Comparison of ENCODE assay signal across 16 mouse cellular contexts in genomic region chr12:27143310-27143709, GRCm38 (mm10).
DNase-seq lines count a peak whose midpoint lies in the region; ATAC-seq and TF ChIP-seq lines count a peak whose summit lies in the region.
"Had no signal": no experiment of that assay in that cellular context is flagged by ENCODE, and none has a peak within 500 bp of the region (broad histone marks: within the 10 kb centered on the region; RNA-seq: fewer than 3 reads in every experiment).

No protein-coding gene starts in this region.

- no peak for TF ChIP-seq POLR2A in kidney, adult 2 months (IDR thresholded peaks at IDR 0.05; ENCODE audit: low read depth, low read length)
- no peak for TF ChIP-seq POLR2A in brain, embryonic 14.5 days (IDR thresholded peaks at IDR 0.05; ENCODE audit: borderline replicate concordance, extremely low read depth, insufficient read depth, insufficient read length, poor library complexity, severe bottlenecking)

- no peak overlapping the region for H3K27ac ChIP-seq in kidney, postnatal 0 days
- no peak overlapping the region for H3K27ac ChIP-seq in kidney, adult 2 months (ENCODE audit: insufficient read depth, low read depth, low read length)
- H3K27ac ChIP-seq in hindbrain, embryonic 13.5 days: peak overlapping the region; percentile 78
- H3K27ac ChIP-seq in neural tube, embryonic 12.5 days: peak overlapping the region; percentile 62
- H3K27ac ChIP-seq: embryonic facial prominence, embryonic 15.5 days; liver, embryonic 12.5 days; macrophage; stomach, embryonic 15.5 days had no signal

- H3K27me3 ChIP-seq in kidney, postnatal 0 days (ENCODE audit: insufficient read depth, low read length): no peaks in the 10 kb centered on the region
- H3K27me3 ChIP-seq in kidney, adult 2 months (replicated peaks; ENCODE audit: control insufficient read depth, insufficient read depth, low read length): no peaks in the 10 kb centered on the region
- H3K27me3 ChIP-seq in hindbrain, embryonic 13.5 days: no peaks in the 10 kb centered on the region
- H3K27me3 ChIP-seq in neural tube, embryonic 12.5 days (replicated peaks): no peaks in the 10 kb centered on the region
- H3K27me3 ChIP-seq: embryonic facial prominence, embryonic 15.5 days; liver, embryonic 12.5 days; stomach, embryonic 15.5 days had no signal

- H3K4me3 ChIP-seq in kidney, postnatal 0 days (replicated peaks; ENCODE audit: low read depth, low read length): no peak overlapping the region
- no peak overlapping the region for H3K4me3 ChIP-seq in kidney, adult 2 months (ENCODE audit: insufficient read depth, low read depth, low read length)
- H3K4me3 ChIP-seq in hindbrain, embryonic 13.5 days: no peak overlapping the region
- H3K4me3 ChIP-seq in neural tube, embryonic 12.5 days: no peak overlapping the region
- H3K4me3 ChIP-seq: embryonic facial prominence, embryonic 15.5 days; liver, embryonic 12.5 days; stomach, embryonic 15.5 days had no signal

- intact Hi-C loops in heart, postnatal 14 days (cut with DNase I): no loop called here

- ATAC-seq in kidney, postnatal 0 days (replicated peaks; ENCODE audit: low FRiP score, low read depth): no peak
- no peak for ATAC-seq in hindbrain, embryonic 13.5 days (ENCODE audit: low FRiP score)
- ATAC-seq in neural tube, embryonic 12.5 days (ENCODE audit: low FRiP score, low read depth): 0 out of 2 replicates have a peak, but pooled peaks have one; percentile 7
- ATAC-seq: liver, embryonic 12.5 days had no signal

- WGBS in kidney, postnatal 0 days: 42% methylated on average over 8 of the region's 8 CpGs
- WGBS in kidney, adult 2 months: 44% methylated on average over 8 of the region's 8 CpGs
- WGBS in hindbrain, embryonic 13.5 days: 35% methylated on average over 8 of the region's 8 CpGs
- 36% methylated on average over 8 of the region's 8 CpGs for WGBS in neural tube, embryonic 12.5 days

- no peaks in the 10 kb centered on the region for H3K36me3 ChIP-seq in kidney, postnatal 0 days (ENCODE audit: insufficient read depth, low read length)
- H3K36me3 ChIP-seq in kidney, adult 2 months (ENCODE audit: control insufficient read depth, insufficient read depth, low read length): no peaks in the 10 kb centered on the region
- no peaks in the 10 kb centered on the region for H3K36me3 ChIP-seq in hindbrain, embryonic 13.5 days
- no peaks in the 10 kb centered on the region for H3K36me3 ChIP-seq in neural tube, embryonic 12.5 days
- H3K36me3 ChIP-seq: embryonic facial prominence, embryonic 15.5 days; liver, embryonic 12.5 days; stomach, embryonic 15.5 days had no signal

- H3K9ac ChIP-seq in kidney, postnatal 0 days (ENCODE audit: low read depth, low read length): no peak overlapping the region
- no peak overlapping the region for H3K9ac ChIP-seq in hindbrain, embryonic 13.5 days
- no peak overlapping the region for H3K9ac ChIP-seq in neural tube, embryonic 12.5 days
- H3K9ac ChIP-seq: embryonic facial prominence, embryonic 15.5 days; liver, embryonic 12.5 days; lung, embryonic 14.5 days; stomach, embryonic 15.5 days had no signal

- H3K9me3 ChIP-seq in kidney, postnatal 0 days (replicated peaks; ENCODE audit: low read length): no peaks in the 10 kb centered on the region
- H3K9me3 ChIP-seq in hindbrain, embryonic 13.5 days: no peaks in the 10 kb centered on the region
- H3K9me3 ChIP-seq in neural tube, embryonic 12.5 days: no peaks in the 10 kb centered on the region
- H3K9me3 ChIP-seq: embryonic facial prominence, embryonic 15.5 days; liver, embryonic 12.5 days; stomach, embryonic 15.5 days had no signal

- no peak overlapping the region for H3K4me2 ChIP-seq in kidney, postnatal 0 days (ENCODE audit: low read length)
- H3K4me2 ChIP-seq in hindbrain, embryonic 13.5 days: no peak overlapping the region
- peak overlapping the region; percentile 30; the same call in 1 of the 2 replicates for H3K4me2 ChIP-seq in neural tube, embryonic 12.5 days (replicated peaks)
- H3K4me2 ChIP-seq: embryonic facial prominence, embryonic 15.5 days; liver, embryonic 12.5 days; lung, embryonic 14.5 days; stomach, embryonic 15.5 days had no signal

- peak; percentile 46 for DNase-seq in kidney, postnatal 0 days (ENCODE audit: low spot score)
- DNase-seq in kidney, adult 2 months: no peak
- DNase-seq in brain, embryonic 14.5 days (ENCODE audit: low read depth): peak; percentile 66
- DNase-seq in heart, postnatal 14 days: no peak
- no peak for DNase-seq in adrenal gland, adult 2 months
- DNase-seq: adrenal gland, postnatal 36 days; cerebellum, adult 9-11 months; gastrocnemius, postnatal 14 days; kidney, adult 9 months; lung, embryonic 14.5 days had no signal

- 0 out of 2 replicates have a peak, but pooled peaks cover 9% of the 10 kb centered on the region for H3K4me1 ChIP-seq in kidney, postnatal 0 days (replicated peaks; ENCODE audit: insufficient read depth, low read length)
- H3K4me1 ChIP-seq in kidney, adult 2 months (ENCODE audit: control insufficient read depth, insufficient read depth, low read length): no peaks in the 10 kb centered on the region
- H3K4me1 ChIP-seq in hindbrain, embryonic 13.5 days (replicated peaks): peaks cover 51% of the 10 kb centered on the region
- peaks cover 50% of the 10 kb centered on the region for H3K4me1 ChIP-seq in neural tube, embryonic 12.5 days
- H3K4me1 ChIP-seq: liver, embryonic 12.5 days had no signal

- TF ChIP-seq CTCF in kidney, postnatal 0 days (IDR thresholded peaks at IDR 0.05; ENCODE audit: low read depth): no peak
- no peak for TF ChIP-seq CTCF in kidney, adult 2 months (conservative IDR thresholded peaks at IDR 0.05; ENCODE audit: insufficient read depth, insufficient read length, low read depth, low read length)
- TF ChIP-seq CTCF in brain, embryonic 14.5 days (IDR thresholded peaks at IDR 0.05; ENCODE audit: borderline replicate concordance, extremely low read depth, insufficient read depth, insufficient read length): no peak

Comparison
In these comparisons a context has a peak if more than half of its experiments do, and no peak if none do; other contexts are left out.
1. DNase-seq: peak in kidney, postnatal 0 days (single experiment) and brain, embryonic 14.5 days (single experiment); none in kidney, adult 2 months (single experiment), heart, postnatal 14 days (0 of 2) and adrenal gland, adult 2 months (single experiment).
2. H3K27ac ChIP-seq: peak in hindbrain, embryonic 13.5 days (single experiment) and neural tube, embryonic 12.5 days (single experiment); none in kidney, postnatal 0 days (single experiment) and kidney, adult 2 months (single experiment).